Mouse (Mus musculus): ENCODE measurements around the gene Bscl2. TPM values are rescaled to one million over a fixed set of nuclear protein-coding genes. Genes with fewer than 3 reads are reported as not detected.

The Bscl2 gene
- polyA plus RNA-seq, 1 experiment from 2014 or later: 39.6 TPM

DNA sequence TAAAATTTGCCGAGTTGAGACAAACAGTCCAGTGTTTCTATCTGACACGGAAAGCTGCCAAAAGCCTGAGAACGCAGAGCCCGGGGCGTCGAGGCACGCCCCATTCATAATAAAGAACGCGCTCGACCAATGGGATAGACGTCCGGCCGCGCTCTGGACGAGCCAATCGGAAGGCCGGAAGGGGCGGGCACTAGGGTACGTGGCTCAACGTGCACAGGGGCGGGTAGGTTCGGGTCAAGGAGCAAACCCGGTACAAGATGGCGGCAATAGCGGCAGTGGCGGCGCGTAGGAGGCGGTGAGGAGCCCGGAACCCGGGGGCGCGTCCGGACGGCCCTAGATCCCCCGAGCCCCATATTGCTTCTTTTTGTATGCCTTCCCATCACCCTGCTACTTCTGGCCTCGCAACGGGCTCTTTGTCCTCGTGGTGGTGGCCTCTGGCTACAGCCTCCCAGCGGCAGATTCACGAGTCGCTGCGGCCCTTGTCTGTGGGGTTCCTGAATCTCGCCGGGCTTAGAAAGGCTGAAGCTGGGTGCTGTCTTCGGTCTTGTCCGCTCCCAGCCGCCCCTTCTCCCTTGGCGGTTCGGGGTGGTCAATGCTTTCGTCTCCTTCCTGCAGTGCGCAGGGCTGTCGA, 60.7 kb downstream of the Bscl2 start, which contains the start of gene Ganab:
Gene Ganab, plus strand, starts transcription at position 207 of the 631 bp plus-strand sequence.
- peak within 1 kb of the TSS; percentile 84 for H3K27ac ChIP-seq (ENCODE audit: low read depth)
- H3K36me3 ChIP-seq (ENCODE audit: control insufficient read depth, insufficient read depth, low read length): peaks cover 37% of the 10 kb centered on the region
- H3K4me2 ChIP-seq (ENCODE audit: low read length): peak within 1 kb of the TSS; percentile 85
- peak; percentile 98 for ATAC-seq (replicated peaks; ENCODE audit: low FRiP score, low TSS enrichment, low read depth)
- H3K27me3 ChIP-seq (replicated peaks; ENCODE audit: control insufficient read depth, insufficient read depth, low read length): no peaks in the 10 kb centered on the region
- H3K4me1 ChIP-seq (replicated peaks; ENCODE audit: control insufficient read depth, insufficient read depth, low read length): peaks cover 21% of the 10 kb centered on the region
- H3K9ac ChIP-seq (ENCODE audit: low read length): peak within 1 kb of the TSS; percentile 97
- DNase-seq (ENCODE audit: low spot score): peak; percentile 95
- H3K4me3 ChIP-seq (ENCODE audit: low read depth, low read length): peak within 1 kb of the TSS; percentile 96
- H3K9me3 ChIP-seq (ENCODE audit: control insufficient read depth, low read length): no peaks in the 10 kb centered on the region
- WGBS: under 1% methylated on average over 53 of the region's 53 CpGs

Small RNA genes within 50 kb of the gene (microRNA-seq; reads per million reads assigned to microRNA genes)
- gene Mir5136: 0.51 reads per million

Other genes with a start within 250 kb of the Bscl2 start
- 0.05 TPM in 2 replicates for gene Slc22a8, start 246.2 kb upstream of the Bscl2 start, polyA plus RNA-seq (2014; fragmentation: Nextera tagmentation; extraction: Ambion mirVana)
- gene Slc22a6, start 219.4 kb upstream of the Bscl2 start, polyA plus RNA-seq (2014; fragmentation: Nextera tagmentation; extraction: Ambion mirVana): not detected in 2 replicates
- 0.26 and 0.44 TPM in 2 replicates for gene Chrm1, start 173.7 kb upstream of the Bscl2 start, polyA plus RNA-seq (2014; fragmentation: Nextera tagmentation; extraction: Ambion mirVana)
- 121 and 126 TPM in 2 replicates for gene Slc3a2, start 114.1 kb upstream of the Bscl2 start, polyA plus RNA-seq (2014; fragmentation: Nextera tagmentation; extraction: Ambion mirVana)
- gene Wdr74, start 101.6 kb upstream of the Bscl2 start, polyA plus RNA-seq (2014; fragmentation: Nextera tagmentation; extraction: Ambion mirVana): 96.3 and 97.8 TPM in 2 replicates
- 0.90 and 1.3 TPM in 2 replicates for gene 1700092M07Rik, start 96.7 kb upstream of the Bscl2 start, polyA plus RNA-seq (2014; fragmentation: Nextera tagmentation; extraction: Ambion mirVana)
- 114 and 132 TPM in 2 replicates for gene Stx5a, start 96.1 kb upstream of the Bscl2 start, polyA plus RNA-seq (2014; fragmentation: Nextera tagmentation; extraction: Ambion mirVana)
- 168 and 172 TPM in 2 replicates for gene Nxf1, start 80.4 kb upstream of the Bscl2 start, polyA plus RNA-seq (2014; fragmentation: Nextera tagmentation; extraction: Ambion mirVana)
- gene Tmem223, start 66.5 kb upstream of the Bscl2 start, polyA plus RNA-seq (2014; fragmentation: Nextera tagmentation; extraction: Ambion mirVana): 170 and 196 TPM in 2 replicates
- 92.6 and 96.6 TPM in 2 replicates for gene Tmem179b, start 63.0 kb upstream of the Bscl2 start, polyA plus RNA-seq (2014; fragmentation: Nextera tagmentation; extraction: Ambion mirVana)
- gene Taf6l, start 51.0 kb upstream of the Bscl2 start, polyA plus RNA-seq (2014; fragmentation: Nextera tagmentation; extraction: Ambion mirVana): 17.2 and 18.9 TPM in 2 replicates
- gene Polr2g, start 38.9 kb upstream of the Bscl2 start, polyA plus RNA-seq (2014; fragmentation: Nextera tagmentation; extraction: Ambion mirVana): 148 and 151 TPM in 2 replicates
- 4.2 and 4.3 TPM in 2 replicates for gene Zbtb3, start 34.9 kb upstream of the Bscl2 start, polyA plus RNA-seq (2014; fragmentation: Nextera tagmentation; extraction: Ambion mirVana)
- 38.5 and 48.4 TPM in 2 replicates for gene Ttc9c, start 18.1 kb upstream of the Bscl2 start, polyA plus RNA-seq (2014; fragmentation: Nextera tagmentation; extraction: Ambion mirVana)
- gene Hnrnpul2, start 17.5 kb upstream of the Bscl2 start, polyA plus RNA-seq (2014; fragmentation: Nextera tagmentation; extraction: Ambion mirVana): 6.5 and 7.7 TPM in 2 replicates
- gene AC129217.1, start 7.7 kb upstream of the Bscl2 start, polyA plus RNA-seq (2014; fragmentation: Nextera tagmentation; extraction: Ambion mirVana): not detected in 2 replicates
- gene Gng3, start 1.7 kb downstream of the Bscl2 start, polyA plus RNA-seq (2014; fragmentation: Nextera tagmentation; extraction: Ambion mirVana): 23.7 and 25.2 TPM in 2 replicates
- 1.4 TPM in 2 replicates for gene Lrrn4cl, start 13.3 kb downstream of the Bscl2 start, polyA plus RNA-seq (2014; fragmentation: Nextera tagmentation; extraction: Ambion mirVana)
- 162 and 166 TPM in 2 replicates for gene Ubxn1, start 34.0 kb downstream of the Bscl2 start, polyA plus RNA-seq (2014; fragmentation: Nextera tagmentation; extraction: Ambion mirVana)
- gene Uqcc3, start 43.5 kb downstream of the Bscl2 start, polyA plus RNA-seq (2014; fragmentation: Nextera tagmentation; extraction: Ambion mirVana): 57.1 and 63.9 TPM in 2 replicates
- 78.6 and 79.2 TPM in 2 replicates for gene Lbhd1, start 46.3 kb downstream of the Bscl2 start, polyA plus RNA-seq (2014; fragmentation: Nextera tagmentation; extraction: Ambion mirVana)
- gene Gm49403, start 46.5 kb downstream of the Bscl2 start, polyA plus RNA-seq (2014; fragmentation: Nextera tagmentation; extraction: Ambion mirVana): not detected in 2 replicates
- 92.8 and 95.9 TPM in 2 replicates for gene 1810009A15Rik, start 51.4 kb downstream of the Bscl2 start, polyA plus RNA-seq (2014; fragmentation: Nextera tagmentation; extraction: Ambion mirVana)
- not detected in 2 replicates for gene Gm49416, start 51.5 kb downstream of the Bscl2 start, polyA plus RNA-seq (2014; fragmentation: Nextera tagmentation; extraction: Ambion mirVana)
- 37.5 and 44.5 TPM in 2 replicates for gene Ints5, start 55.5 kb downstream of the Bscl2 start, polyA plus RNA-seq (2014; fragmentation: Nextera tagmentation; extraction: Ambion mirVana)
- 89.8 and 96.4 TPM in 2 replicates for gene Ganab, start 60.6 kb downstream of the Bscl2 start, polyA plus RNA-seq (2014; fragmentation: Nextera tagmentation; extraction: Ambion mirVana)
- 35.7 and 36.9 TPM in 2 replicates for gene B3gat3, start 82.9 kb downstream of the Bscl2 start, polyA plus RNA-seq (2014; fragmentation: Nextera tagmentation; extraction: Ambion mirVana)
- 1.1 and 1.8 TPM in 2 replicates for gene Rom1, start 91.9 kb downstream of the Bscl2 start, polyA plus RNA-seq (2014; fragmentation: Nextera tagmentation; extraction: Ambion mirVana)
- gene Eml3, start 92.1 kb downstream of the Bscl2 start, polyA plus RNA-seq (2014; fragmentation: Nextera tagmentation; extraction: Ambion mirVana): 16.8 and 18.4 TPM in 2 replicates
- 40.3 and 40.7 TPM in 2 replicates for gene Mta2, start 104.4 kb downstream of the Bscl2 start, polyA plus RNA-seq (2014; fragmentation: Nextera tagmentation; extraction: Ambion mirVana)
- gene Tut1, start 116.4 kb downstream of the Bscl2 start, polyA plus RNA-seq (2014; fragmentation: Nextera tagmentation; extraction: Ambion mirVana): 33.3 and 33.5 TPM in 2 replicates
- gene Eef1g, start 129.6 kb downstream of the Bscl2 start, polyA plus RNA-seq (2014; fragmentation: Nextera tagmentation; extraction: Ambion mirVana): 501 and 531 TPM in 2 replicates
- gene Ahnak, start 151.8 kb downstream of the Bscl2 start, polyA plus RNA-seq (2014; fragmentation: Nextera tagmentation; extraction: Ambion mirVana): 21.6 and 22.2 TPM in 2 replicates

Measured in intestine, embryonic 14.5 days (tissue).